Mouse (Mus musculus): ENCODE data around the gene Hax1.
A peak's percentile ranks its signal among the peaks of the same experiment; 100 is the strongest.

Gene Hax1

GRCm38 (mm10) chr3:89998612-89999054 is at the start of gene Hax1:
Gene Hax1 (minus strand): TSS chr3:89998780.
- DNase-seq (ENCODE audit: low spot score) = peak; percentile 97

- no peak for DNase-seq (ENCODE audit: low spot score)
These were observed 37.7 kb upstream of the Hax1 start for GRCm38 (mm10) chr3:90036263-90036662.

- no peak for DNase-seq (ENCODE audit: low spot score)
These were observed 36.1 kb upstream of the Hax1 start for GRCm38 (mm10) chr3:90034653-90035052.

DNA sequence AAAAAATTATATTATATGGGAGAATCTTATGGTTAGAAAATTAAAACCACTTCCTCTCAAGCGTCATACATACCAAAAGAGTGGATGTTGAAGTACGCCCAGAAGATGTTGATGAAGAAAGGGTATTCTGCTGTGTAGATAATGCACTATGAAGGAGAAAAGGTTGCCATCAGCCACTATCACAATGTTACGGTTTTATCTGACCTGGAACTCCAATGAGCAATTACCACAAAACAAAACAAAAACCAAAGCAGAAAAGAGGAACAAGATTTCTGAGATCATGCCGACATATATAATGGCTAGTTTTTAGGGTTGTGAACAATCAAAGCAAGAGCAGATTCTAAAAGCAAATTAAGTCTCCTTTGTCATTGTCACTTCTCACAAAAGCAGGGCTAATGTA is 18.0 kb upstream of the Hax1 start:
- DNase-seq (ENCODE audit: low spot score) = no peak

DNA sequence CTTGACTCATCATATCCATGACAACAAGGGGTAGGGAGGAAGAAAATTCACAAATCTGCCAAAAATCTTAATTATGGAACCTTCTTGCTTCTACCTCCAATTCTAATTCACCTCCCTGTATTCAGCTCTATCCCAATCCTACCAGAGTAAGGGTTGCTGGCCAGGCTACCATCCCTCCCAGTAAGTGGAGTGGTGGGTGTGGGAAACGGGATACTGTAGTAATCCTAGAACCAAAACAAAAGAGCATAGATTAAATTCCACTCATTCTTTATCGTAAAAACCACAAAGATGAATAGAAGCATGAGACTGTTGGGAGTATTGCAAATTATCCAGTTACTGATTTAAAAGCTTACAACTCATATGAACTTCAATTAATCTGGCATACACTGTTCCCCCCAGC is 11.7 kb upstream of the Hax1 start:
- no peak for DNase-seq (ENCODE audit: low spot score)

- no peak for DNase-seq (ENCODE audit: low spot score)
These were observed 5.7 kb upstream of the Hax1 start for GRCm38 (mm10) chr3:90004091-90004796.

DNA sequence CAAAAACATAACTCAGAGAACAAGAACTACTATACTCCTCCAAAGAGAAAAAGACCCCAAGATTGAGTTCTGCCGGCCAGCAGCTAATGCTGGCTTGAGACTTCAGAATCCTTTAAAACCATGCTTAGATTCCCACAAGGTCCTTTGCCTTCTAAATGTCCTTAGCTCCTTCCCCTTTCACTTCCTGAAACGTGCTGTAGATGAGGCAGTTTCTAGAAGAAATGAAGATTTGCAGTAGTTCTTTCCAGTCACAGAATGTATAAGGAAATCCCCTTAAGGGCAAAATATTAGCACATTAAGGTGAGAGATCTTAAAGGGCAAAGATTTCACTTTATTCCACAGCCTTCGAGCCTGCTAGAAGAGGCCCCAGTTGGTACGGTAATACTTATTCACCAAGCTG is 1.2 kb upstream of the Hax1 start:
- DNase-seq (ENCODE audit: low spot score) = no peak

DNA sequence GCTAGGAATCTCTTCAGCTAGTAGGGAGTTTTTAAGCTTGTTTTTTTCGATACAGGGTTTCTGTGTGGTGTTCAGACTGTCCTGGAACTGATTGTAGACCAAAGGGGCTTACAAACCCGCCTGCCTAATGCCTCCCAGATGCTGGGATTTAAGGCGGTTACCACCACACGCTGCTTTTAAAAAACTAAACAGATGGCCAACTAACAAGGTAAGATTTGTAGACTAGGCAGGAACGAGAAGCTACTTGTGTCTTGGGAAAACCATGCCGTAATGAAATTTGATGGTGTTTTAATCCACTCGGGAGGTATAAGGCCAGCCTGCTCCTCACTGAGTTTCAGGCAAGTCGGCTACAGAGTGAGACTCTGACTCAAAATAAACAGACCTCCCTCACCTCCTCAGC is 510 bp upstream of the Hax1 start:
- no peak for DNase-seq (ENCODE audit: low spot score)

DNA sequence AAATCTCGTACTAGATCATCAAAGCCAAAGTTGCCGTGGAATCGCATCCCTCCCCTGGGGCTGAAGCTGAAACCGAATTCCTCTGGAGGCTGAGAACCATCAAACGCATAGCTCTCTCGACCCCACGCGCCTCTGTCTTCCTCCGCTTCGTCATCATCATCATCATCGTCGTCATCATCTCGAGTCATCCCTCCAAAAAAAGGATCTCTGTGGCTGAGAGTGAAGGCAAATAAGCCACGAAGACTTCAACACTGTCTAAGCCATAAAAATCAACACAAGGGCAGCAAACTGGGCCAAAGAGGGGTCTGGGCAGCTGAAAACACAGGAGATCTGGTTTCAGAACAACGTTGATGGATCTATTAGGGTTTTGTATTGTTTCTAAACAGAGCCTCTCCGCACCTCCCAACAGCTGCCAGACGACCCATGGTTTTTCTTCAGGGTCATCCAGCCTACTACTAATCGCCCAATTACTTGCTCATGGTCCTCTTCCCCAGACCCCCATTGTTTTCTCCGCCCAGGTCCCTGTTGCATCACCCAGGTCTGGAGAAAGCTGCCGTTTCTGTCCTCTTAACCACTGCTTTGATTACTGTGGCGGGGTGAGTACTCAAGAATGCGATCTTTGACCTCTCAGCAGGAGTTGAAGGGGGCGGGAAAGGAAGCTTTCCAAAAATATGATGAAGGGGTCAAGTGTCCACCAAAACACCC is 637 bp downstream of the Hax1 start:
- DNase-seq (ENCODE audit: low spot score) = peak; percentile 57

DNA sequence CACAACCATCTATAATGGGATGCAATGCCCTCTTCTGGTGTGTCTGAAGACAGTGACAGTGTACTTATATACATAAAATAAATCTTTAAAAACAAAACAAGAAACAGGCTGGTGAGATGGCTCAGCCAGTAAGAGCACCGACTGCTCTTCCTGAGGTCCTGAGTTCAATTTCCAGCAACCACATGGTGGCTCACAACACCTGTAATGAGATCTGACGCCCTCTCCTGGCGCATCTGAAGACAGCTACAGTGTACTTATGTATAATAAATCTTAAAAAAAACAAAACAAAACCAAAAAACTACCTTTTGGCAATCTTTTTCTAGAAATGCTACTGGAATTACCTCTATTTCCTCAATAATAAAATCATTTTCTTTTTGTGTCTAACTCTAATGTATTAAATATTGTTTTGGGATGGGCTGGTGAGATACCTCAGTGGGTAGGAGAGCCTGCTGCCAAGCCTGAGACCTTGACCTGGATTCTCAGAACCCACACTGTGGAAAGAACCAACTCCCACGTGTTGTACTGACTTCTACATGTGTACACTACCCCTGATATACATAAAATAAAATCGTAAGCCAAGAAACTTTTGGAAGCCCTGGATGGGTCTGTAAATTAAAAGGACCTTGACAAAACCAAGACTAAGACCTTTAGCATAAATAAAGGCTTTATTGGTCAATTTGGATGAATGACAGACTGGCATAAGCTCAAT is 3.6 kb downstream of the Hax1 start:
- DNase-seq (ENCODE audit: low spot score) = no peak

- no peak for DNase-seq (ENCODE audit: low spot score)
These were observed 10.8 kb downstream of the Hax1 start for GRCm38 (mm10) chr3:89987822-89988221.

DNA sequence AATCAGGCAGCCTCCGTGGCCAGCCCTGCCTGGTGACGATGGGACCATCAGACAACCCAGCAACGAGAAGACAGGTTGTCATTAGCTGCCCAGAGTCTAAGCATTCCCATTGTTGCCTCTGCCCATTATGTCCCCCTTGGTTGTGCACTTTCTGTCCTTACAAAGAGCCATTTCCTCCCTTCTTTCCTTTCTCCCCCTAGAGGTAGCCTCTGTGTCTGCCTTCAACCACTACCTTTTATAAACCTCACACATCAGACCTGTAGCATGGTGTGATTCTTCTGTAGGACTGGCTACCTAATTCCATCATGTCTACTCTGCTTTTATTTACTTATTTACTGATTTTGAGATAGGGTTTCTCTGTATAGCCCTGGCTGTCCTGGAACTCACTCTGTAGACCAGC is 11.4 kb downstream of the Hax1 start:
- no peak for DNase-seq (ENCODE audit: low spot score)

GRCm38 (mm10) chr3:89982426-89982825 is 16.2 kb downstream of the Hax1 start:
- no peak for DNase-seq (ENCODE audit: low spot score)

DNA sequence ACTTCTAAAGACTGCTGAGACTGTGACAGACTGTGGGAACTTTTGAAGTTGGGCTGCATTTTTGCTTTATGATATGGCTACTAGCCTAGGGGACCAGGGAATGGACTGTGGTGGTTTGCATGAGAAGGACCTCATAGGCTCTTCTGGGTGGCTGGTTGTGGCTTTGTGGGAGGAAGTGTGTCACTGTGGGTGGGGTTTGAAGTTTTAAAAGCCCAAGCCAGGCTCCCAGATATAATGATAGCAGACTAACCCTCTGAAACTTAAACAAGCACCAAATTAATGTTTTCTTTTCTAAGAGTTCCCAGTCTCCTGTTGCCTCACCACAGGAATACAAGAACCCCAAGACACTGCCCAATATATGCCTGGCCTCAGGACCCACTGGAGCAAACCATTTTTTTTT is 21.7 kb downstream of the Hax1 start:
- DNase-seq (ENCODE audit: low spot score) = no peak

- no peak for DNase-seq (ENCODE audit: low spot score)
These were observed 30.1 kb downstream of the Hax1 start for GRCm38 (mm10) chr3:89968509-89968908.

DNA sequence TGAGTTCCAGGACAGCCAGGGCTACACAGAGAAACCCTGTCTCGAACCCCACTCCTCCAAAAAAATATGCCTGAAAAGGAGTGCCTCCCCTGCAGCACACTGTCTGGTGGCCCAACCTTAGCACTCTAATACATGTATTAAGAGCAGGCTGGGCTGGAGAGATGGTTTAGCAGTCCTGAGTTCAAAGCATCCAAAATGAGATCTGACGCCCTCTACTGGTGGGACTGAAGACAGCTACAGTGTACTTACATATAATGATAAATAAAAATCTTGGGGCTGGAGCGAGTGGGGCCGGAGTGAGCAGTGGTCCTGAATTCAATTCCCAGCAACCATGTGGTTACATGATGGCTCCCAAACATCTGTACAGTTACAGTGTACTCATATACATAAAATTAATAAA is 31.6 kb downstream of the Hax1 start:
- DNase-seq (ENCODE audit: low spot score) = peak; percentile 48

- DNase-seq (ENCODE audit: low spot score) = no peak
These were observed 32.6 kb downstream of the Hax1 start for GRCm38 (mm10) chr3:89965972-89966371.

GRCm38 (mm10) chr3:89965557-89965956 is 33.0 kb downstream of the Hax1 start:
- DNase-seq (ENCODE audit: low spot score) = no peak

GRCm38 (mm10) chr3:89963926-89964739 is 34.4 kb downstream of the Hax1 start:
- DNase-seq (ENCODE audit: low spot score) = peak; percentile 89

- peak; percentile 80 for DNase-seq (ENCODE audit: low spot score)
These were observed 35.3 kb downstream of the Hax1 start, which contains the start of gene Atp8b2 for GRCm38 (mm10) chr3:89963221-89963763. Gene Atp8b2 (minus strand): TSS chr3:89963508.

DNA sequence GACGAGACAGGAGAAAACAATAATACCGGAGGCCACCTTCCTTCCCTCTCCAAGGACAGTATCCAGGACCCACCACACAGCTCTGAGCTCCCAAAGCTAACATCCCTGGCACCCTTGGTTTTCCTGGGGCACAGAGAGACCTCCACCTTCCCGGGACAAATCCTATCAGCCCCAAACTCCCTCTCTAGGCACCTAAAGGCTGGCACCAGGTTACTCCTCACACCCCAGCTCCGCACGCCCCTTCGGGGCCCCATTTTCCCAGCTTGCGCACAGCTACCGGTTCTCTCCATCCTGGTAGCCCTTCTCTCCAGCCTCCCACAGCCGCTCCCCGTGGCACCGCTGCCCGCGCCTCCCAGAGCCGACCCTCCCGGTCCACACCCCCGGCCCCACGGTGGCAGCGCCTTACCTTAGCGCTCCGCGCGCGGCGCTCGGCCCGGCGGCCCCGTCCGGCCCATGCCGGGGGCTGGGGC is 35.8 kb downstream of the Hax1 start:
- DNase-seq (ENCODE audit: low spot score) = peak; percentile 46
